Mouse (Mus musculus) liver, adult 2 months (tissue): ENCODE results near the gene Sobp. TPM values are rescaled to one million over a fixed set of nuclear protein-coding genes. Genes with fewer than 3 reads are reported as not detected.

ENCODE experiments used
- DNase-seq: peaks from one replicate; pipeline ENCODE4 v3.0.0-alpha.2; 2011; ENCODE audit warnings: low read depth, low spot score; ENCODE audit errors: extremely low read depth
- H3K27ac ChIP-seq: fragments of 200-500 bp; replicated peaks from 2 replicates; pipeline ENCODE4 v1.5.1; 2012; ENCODE audit warnings: low read depth, mild to moderate bottlenecking, control low read depth, inconsistent platforms, low read length; ENCODE audit not compliant: insufficient read depth
- H3K27me3 ChIP-seq: fragments of 200-500 bp; 2 replicates; pipeline ENCODE4 v1.6.1; 2012; ENCODE audit warnings: mild to moderate bottlenecking, moderate library complexity, low read length, inconsistent platforms; ENCODE audit not compliant: control insufficient read depth, insufficient read depth
- H3K36me3 ChIP-seq: fragments of 200-500 bp; 2 replicates; pipeline ENCODE4 v1.6.1; 2012; ENCODE audit warnings: low read length, inconsistent platforms; ENCODE audit not compliant: control insufficient read depth, insufficient read depth
- H3K4me1 ChIP-seq: fragments of 200-500 bp; 2 replicates; pipeline ENCODE4 v1.6.1; 2011; ENCODE audit warnings: low read length; ENCODE audit not compliant: control insufficient read depth, insufficient read depth
- H3K4me3 ChIP-seq: fragments of 200-500 bp; 2 replicates; pipeline ENCODE4 v1.5.1; 2011; ENCODE audit warnings: low read depth, mild to moderate bottlenecking, control low read depth, low read length, moderate library complexity; ENCODE audit not compliant: insufficient read depth
- H3K79me2 ChIP-seq: fragments of 200-500 bp; 2 replicates; pipeline ENCODE4 v1.6.1; 2012; ENCODE audit warnings: inconsistent platforms, mild to moderate bottlenecking, low read length, moderate library complexity; ENCODE audit not compliant: control insufficient read depth, insufficient read depth
- H3K9ac ChIP-seq: fragments of 200-500 bp; 2 replicates; pipeline ENCODE4 v1.6.1; 2012; ENCODE audit warnings: low read depth, mild to moderate bottlenecking, control low read depth, inconsistent platforms, low read length
- CTCF ChIP-seq: fragments of 200-500 bp; IDR thresholded peaks from 2 replicates; pipeline ENCODE4 v1.5.1; 2011; ENCODE audit warnings: low read depth, low read length, control low read depth
- POLR2A ChIP-seq: fragments of 200-500 bp; IDR thresholded peaks from 2 replicates; pipeline ENCODE4 v1.6.1; 2011; ENCODE audit warnings: low read length, control low read depth; ENCODE audit not compliant: insufficient read depth; ENCODE audit errors: extremely low read depth
- WGBS: fragments of 180-500 bp; shearing (Covaris S2); methylation state at CpG from one replicate; pipeline ENCODE4 v1.1.7; 2018; 5-methylcytosine and 5-hydroxymethylcytosine counted together
- polyA plus RNA-seq: library from polyadenylated mRNA; depleted of rRNA; stranded (reverse); fragments of >200 nt; gene quantifications from 2 replicates; pipeline ENCODE4 v1.2.3, GENCODE M21; 2012
- total RNA-seq: library from RNA; depleted of rRNA; stranded (reverse); fragments of >200 nt; gene quantifications from 2 replicates; pipeline ENCODE4 v1.2.3, GENCODE M21; 2014

Gene Sobp
- total and polyA plus RNA-seq, 2 experiments, result 0.01 TPM; not detected in 1

DNA sequence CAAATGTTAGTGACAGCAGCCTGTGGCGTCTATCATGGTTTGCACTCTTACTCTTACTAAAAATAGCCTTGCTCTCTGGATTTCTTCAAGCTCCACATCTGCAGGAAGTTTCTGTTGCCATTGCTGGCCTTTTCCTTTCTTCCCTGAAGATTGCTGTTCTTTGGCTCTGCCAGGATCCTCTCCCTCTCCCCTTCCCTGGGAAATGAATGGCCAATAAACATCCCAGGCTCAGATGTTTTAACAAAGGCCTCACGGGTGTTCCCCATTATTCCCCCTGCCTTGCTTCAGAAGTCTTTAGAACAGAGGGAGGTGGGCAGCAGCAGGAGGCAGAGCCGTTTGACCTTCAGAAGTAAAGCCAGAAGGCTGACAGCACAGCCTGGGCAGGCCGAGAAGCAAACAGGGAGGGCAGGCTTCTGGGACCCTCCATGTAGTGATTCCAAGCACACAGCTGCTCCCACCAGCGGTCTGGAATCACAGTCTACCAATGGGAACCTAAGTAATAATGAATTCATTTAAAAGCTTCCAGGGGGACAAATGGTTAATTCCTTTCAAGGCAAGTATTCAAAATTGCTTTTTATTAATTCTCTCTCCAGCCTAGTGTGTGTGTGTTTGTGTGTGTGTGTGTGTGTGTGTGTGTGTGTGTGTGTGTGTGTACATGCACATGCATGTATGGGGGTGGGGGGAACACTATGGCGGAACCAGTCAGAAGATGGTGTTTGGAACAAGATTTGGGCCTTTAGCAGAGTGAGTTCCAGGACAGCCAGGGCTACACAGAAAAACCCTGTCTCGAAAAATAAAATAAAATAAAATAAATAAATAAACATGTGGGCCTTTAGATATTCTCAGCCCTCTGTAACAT, 130.8 kb downstream of the Sobp start:
- H3K4me3 ChIP-seq, result no peak overlapping the region
- DNase-seq, result peak; percentile 8
- H3K36me3 ChIP-seq, result no peaks in the 10 kb centered on the region
- H3K27ac ChIP-seq, result no peak overlapping the region
- H3K9ac ChIP-seq, result no peak overlapping the region
- WGBS, result 62% methylated on average over 7 of the region's 7 CpGs
- H3K79me2 ChIP-seq, result no peaks in the 10 kb centered on the region
- no peaks in the 10 kb centered on the region; the same call in 1 of the 2 replicates for H3K27me3 ChIP-seq
- TF ChIP-seq POLR2A (no peak), CTCF (no peak)
- H3K4me1 ChIP-seq, result no peaks in the 10 kb centered on the region

DNA sequence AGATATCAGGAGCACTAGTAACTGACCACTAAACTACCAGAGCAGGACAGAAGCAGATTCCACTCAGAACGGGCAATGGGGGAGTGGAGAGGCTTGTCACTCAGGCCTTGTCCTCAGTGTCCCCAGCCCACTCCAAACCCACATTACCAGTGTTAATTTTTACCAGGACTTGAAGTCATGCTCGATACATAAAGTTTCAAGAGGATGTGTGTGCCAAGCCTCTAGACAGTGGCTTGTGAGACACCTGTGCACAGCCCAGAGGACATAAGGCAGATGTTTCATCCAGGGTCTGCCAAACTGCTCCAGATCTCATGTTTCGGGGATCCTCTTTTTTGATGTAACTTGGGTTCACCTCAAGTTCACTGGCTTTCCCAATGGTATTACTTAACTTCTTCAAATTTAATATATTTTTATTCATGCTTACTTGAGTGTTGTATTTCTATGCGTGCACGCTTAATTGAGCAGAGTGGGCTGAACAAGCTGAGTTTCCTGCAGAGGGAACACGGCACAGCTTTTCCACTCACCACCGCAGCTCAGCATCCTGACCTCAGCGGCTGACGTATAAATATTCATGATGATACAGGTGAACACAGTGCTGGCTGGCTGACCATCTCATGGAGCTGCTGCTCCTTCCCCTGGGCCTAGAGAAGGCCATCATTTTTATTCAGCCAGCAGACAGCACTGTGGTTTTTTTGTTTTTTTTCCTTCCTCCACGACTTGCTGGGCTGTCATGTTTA, 131.6 kb downstream of the Sobp start:
- Histone ChIP-seq H3K36me3 (no peaks in the 10 kb centered on the region), H3K4me3 (no peak overlapping the region), H3K4me1 (no peaks in the 10 kb centered on the region), H3K9ac (no peak overlapping the region), H3K79me2 (no peaks in the 10 kb centered on the region), H3K27me3 (no peaks in the 10 kb centered on the region; the same call in 1 of the 2 replicates), H3K27ac (no peak overlapping the region)
- no peak for DNase-seq
- TF ChIP-seq CTCF (no peak), POLR2A (no peak)
- 73% methylated on average over 10 of the region's 10 CpGs for WGBS

DNA sequence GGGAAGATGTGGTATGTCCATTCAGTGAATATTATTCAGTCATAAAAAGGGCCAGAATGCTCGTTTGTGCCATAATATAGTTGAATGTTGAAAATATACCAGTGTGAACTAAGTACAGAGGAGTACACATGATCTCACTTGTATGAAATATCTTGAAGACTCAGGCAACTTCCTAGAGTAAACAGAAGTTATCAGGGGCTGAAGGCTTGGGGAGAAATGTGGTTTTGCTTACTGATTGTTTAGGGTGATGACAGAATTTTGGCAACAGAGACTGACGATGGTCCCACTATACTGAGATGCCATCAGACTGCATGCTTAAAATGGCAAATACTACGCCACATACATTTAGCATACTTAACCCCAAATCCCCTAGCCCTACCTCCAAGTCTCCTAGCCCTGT, 132.5 kb downstream of the Sobp start:
- Histone ChIP-seq H3K79me2 (no peaks in the 10 kb centered on the region), H3K4me3 (no peak overlapping the region)
- WGBS, result 78% methylated on average over 3 of the region's 3 CpGs

DNA sequence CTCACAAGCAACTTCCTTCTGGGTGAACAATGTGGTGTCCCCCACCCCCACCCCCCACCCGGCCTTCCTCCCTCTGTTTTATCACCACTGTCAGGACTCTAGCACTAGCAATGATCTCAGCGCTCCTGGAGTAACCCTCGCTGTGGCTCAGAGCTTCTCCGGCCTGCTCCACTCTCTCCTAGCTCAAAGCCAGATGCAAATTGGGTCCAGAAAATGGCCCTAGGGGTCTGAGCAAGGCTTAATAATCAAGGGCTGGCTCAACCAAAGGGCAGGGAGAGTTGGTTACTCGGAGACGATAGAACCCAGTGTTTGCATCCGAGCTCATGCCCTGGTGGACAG, 136.9 kb downstream of the Sobp start:
- H3K4me3 ChIP-seq, result no peak overlapping the region
- DNase-seq, result no peak
- no peak overlapping the region for H3K9ac ChIP-seq
- H3K27me3 ChIP-seq, result no peaks in the 10 kb centered on the region; the same call in 1 of the 2 replicates
- H3K36me3 ChIP-seq, result no peaks in the 10 kb centered on the region
- no peaks in the 10 kb centered on the region for H3K79me2 ChIP-seq
- 69% methylated on average over 7 of the region's 7 CpGs for WGBS
- no peaks in the 10 kb centered on the region; the same call in 1 of the 2 replicates for H3K4me1 ChIP-seq
- H3K27ac ChIP-seq, result no peak overlapping the region
- TF ChIP-seq CTCF (no peak), POLR2A (no peak)

More for the DNA sequence above, 132.5 kb downstream of the Sobp start:
- Histone ChIP-seq H3K9ac (no peak overlapping the region), H3K27me3 (no peaks in the 10 kb centered on the region; the same call in 1 of the 2 replicates), H3K27ac (no peak overlapping the region), H3K4me1 (no peaks in the 10 kb centered on the region), H3K36me3 (no peaks in the 10 kb centered on the region)
- DNase-seq, result no peak
- TF ChIP-seq POLR2A, result no peak
- no peak for TF ChIP-seq CTCF

DNA sequence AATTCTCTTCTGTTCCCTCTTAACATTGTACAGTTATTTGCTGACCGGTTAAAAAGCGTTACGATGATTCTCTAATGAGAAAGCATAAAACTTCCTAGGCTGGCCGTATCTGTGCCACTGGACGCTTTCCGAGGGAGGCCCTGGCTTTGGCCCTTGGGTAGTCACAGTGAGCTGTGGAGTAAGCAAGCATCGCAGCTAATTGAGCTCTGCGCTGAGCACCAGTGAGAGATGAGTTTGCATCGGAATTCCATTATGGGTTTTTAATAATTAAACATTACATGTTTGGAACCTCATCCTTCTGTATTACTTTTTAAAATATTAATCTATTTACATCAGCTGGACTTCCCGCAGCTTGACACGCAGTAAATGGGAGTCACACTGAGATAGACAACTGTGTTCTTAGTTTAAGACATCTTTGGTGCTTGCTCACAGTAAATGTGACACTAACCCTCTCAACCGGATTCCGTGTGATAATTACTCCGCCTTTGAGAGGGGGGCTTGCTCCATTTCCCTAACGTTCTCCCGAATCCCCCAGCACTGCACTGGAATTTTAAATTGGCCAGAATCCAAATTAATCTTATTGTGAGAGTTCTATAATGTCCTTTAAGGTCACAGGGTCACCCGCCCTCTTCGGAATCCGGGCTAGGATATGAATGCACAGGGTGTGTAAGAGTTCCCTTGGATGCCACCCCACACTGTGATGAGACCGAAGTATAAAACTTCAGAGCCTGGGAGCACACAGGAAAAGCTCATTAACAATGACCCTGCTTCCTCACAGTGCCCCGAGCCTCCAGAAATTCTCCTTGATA, 137.5 kb downstream of the Sobp start:
- Histone ChIP-seq H3K4me3 (no peak overlapping the region), H3K36me3 (no peaks in the 10 kb centered on the region), H3K4me1 (no peaks in the 10 kb centered on the region; the same call in 1 of the 2 replicates), H3K27me3 (no peaks in the 10 kb centered on the region; the same call in 1 of the 2 replicates), H3K79me2 (no peaks in the 10 kb centered on the region), H3K9ac (no peak overlapping the region), H3K27ac (no peak overlapping the region)
- WGBS, result 82% methylated on average over 21 of the region's 21 CpGs
- TF ChIP-seq CTCF, result no peak
- TF ChIP-seq POLR2A, result no peak
- no peak for DNase-seq
